Mouse (Mus musculus): ENCODE measurements around the gene Gm13043. TPM values are rescaled to one million over a fixed set of nuclear protein-coding genes. Genes with fewer than 3 reads are reported as not detected.
"Not testable (repeated sequence)": the region's sequence is repeated elsewhere in the genome, so short reads cannot be mapped to it uniquely, and the experiment has no call there.

Gene Gm13043
- not detected in 2 replicates for polyA plus RNA-seq (2015; fragmentation: Nextera tagmentation; extraction: Ambion mirVana)

- no peak within 1 kb of the TSS for H3K4me3 ChIP-seq (replicated peaks)
- 81% methylated on average over 3 of the region's 3 CpGs for WGBS
- no peak for ATAC-seq (ENCODE audit: insufficient number of reproducible peaks, low FRiP score, low TSS enrichment, low read depth)
- no peaks in the 10 kb centered on the region for H3K4me1 ChIP-seq
- no peaks in the 10 kb centered on the region for H3K9me3 ChIP-seq (replicated peaks)
- no peak within 1 kb of the TSS for H3K4me2 ChIP-seq (replicated peaks)
- H3K27ac ChIP-seq (replicated peaks) = no peak within 1 kb of the TSS
- H3K9ac ChIP-seq = no peak within 1 kb of the TSS
- no peaks in the 10 kb centered on the region for H3K36me3 ChIP-seq
- no peaks in the 10 kb centered on the region for H3K27me3 ChIP-seq
Measured at GRCm38 (mm10) chr4:143511043-143511442, at the start of gene Gm13043. Gm13043 (plus strand) TSS chr4:143511343.

GRCm38 (mm10) chr4:143535654-143536053, 24.5 kb downstream of the Gm13043 start, which contains the start of gene Gm13040:
Gm13040 (plus strand) TSS chr4:143535954.
- not testable (repeated sequence) for H3K27ac ChIP-seq (replicated peaks); H3K4me1 ChIP-seq; H3K9ac ChIP-seq; ATAC-seq (ENCODE audit: insufficient number of reproducible peaks, low FRiP score, low TSS enrichment, low read depth); H3K36me3 ChIP-seq; H3K27me3 ChIP-seq; H3K4me2 ChIP-seq (replicated peaks); H3K4me3 ChIP-seq (replicated peaks); H3K9me3 ChIP-seq (replicated peaks)
- no CpG with 5 or more reads among the region's 3 CpGs for WGBS

- H3K36me3 ChIP-seq; H3K4me1 ChIP-seq; H3K27me3 ChIP-seq; H3K4me3 ChIP-seq (replicated peaks); H3K27ac ChIP-seq (replicated peaks); H3K9me3 ChIP-seq (replicated peaks); H3K9ac ChIP-seq; ATAC-seq (ENCODE audit: insufficient number of reproducible peaks, low FRiP score, low TSS enrichment, low read depth); H3K4me2 ChIP-seq (replicated peaks): not testable (repeated sequence)
- no CpG with 5 or more reads among the region's 3 CpGs for WGBS
Measured at GRCm38 (mm10) chr4:143551400-143551799, 40.3 kb downstream of the Gm13043 start, which contains the start of the genes BC080695 and Gm13057. BC080695 (plus strand) TSS chr4:143551700. Gm13057 (plus strand) TSS chr4:143551709.

Other genes starting within 250 kb of the Gm13043 start
- 43.8 and 45.7 TPM in 2 replicates for gene Pdpn, start 211.8 kb upstream of the Gm13043 start, polyA plus RNA-seq (2015; fragmentation: Nextera tagmentation; extraction: Ambion mirVana)
- gene Lrrc38, start 161.6 kb upstream of the Gm13043 start, polyA plus RNA-seq (2015; fragmentation: Nextera tagmentation; extraction: Ambion mirVana) = 1.2 and 2.0 TPM in 2 replicates
- not detected in 2 replicates for gene Pramel1, start 116.9 kb upstream of the Gm13043 start, polyA plus RNA-seq (2015; fragmentation: Nextera tagmentation; extraction: Ambion mirVana)
- gene Pramef8, start 98.9 kb upstream of the Gm13043 start, polyA plus RNA-seq (2015; fragmentation: Nextera tagmentation; extraction: Ambion mirVana) = 18.9 and 19.1 TPM in 2 replicates
- gene Oog4, start 61.0 kb upstream of the Gm13043 start, polyA plus RNA-seq (2015; fragmentation: Nextera tagmentation; extraction: Ambion mirVana) = not detected in 2 replicates
- not detected in 2 replicates for gene Gm13040, start 24.6 kb downstream of the Gm13043 start, polyA plus RNA-seq (2015; fragmentation: Nextera tagmentation; extraction: Ambion mirVana)
- gene BC080695, start 40.4 kb downstream of the Gm13043 start, polyA plus RNA-seq (2015; fragmentation: Nextera tagmentation; extraction: Ambion mirVana) = not detected in 2 replicates
- not detected in 2 replicates for gene Gm13057, start 40.4 kb downstream of the Gm13043 start, polyA plus RNA-seq (2015; fragmentation: Nextera tagmentation; extraction: Ambion mirVana)
- not detected in 2 replicates for gene Gm13083, start 103.7 kb downstream of the Gm13043 start, polyA plus RNA-seq (2015; fragmentation: Nextera tagmentation; extraction: Ambion mirVana)
- not detected in 2 replicates for gene Gm13088, start 145.9 kb downstream of the Gm13043 start, polyA plus RNA-seq (2015; fragmentation: Nextera tagmentation; extraction: Ambion mirVana)
- not detected in 2 replicates for gene Gm13089, start 191.4 kb downstream of the Gm13043 start, polyA plus RNA-seq (2015; fragmentation: Nextera tagmentation; extraction: Ambion mirVana)
- gene Gm13078, start 208.1 kb downstream of the Gm13043 start, polyA plus RNA-seq (2015; fragmentation: Nextera tagmentation; extraction: Ambion mirVana) = not detected in 2 replicates